Mouse (Mus musculus) bone marrow macrophage, adult 2 months (primary cell): Measurements from ENCODE around the gene Ccn6.

Experiments
- CTCF ChIP-seq: IDR thresholded peaks from 2 replicates; pipeline ENCODE4 v1.5.1; 2012; ENCODE audit warnings: low read depth, mild to moderate bottlenecking, low read length, moderate library complexity
- POLR2A ChIP-seq: IDR thresholded peaks from 2 replicates; pipeline ENCODE4 v1.6.1; 2012; ENCODE audit warnings: mild to moderate bottlenecking, low read depth, low read length, borderline replicate concordance

- TF ChIP-seq CTCF (no peak), POLR2A (no peak)
These were observed 5.3 kb downstream of the Ccn6 start for GRCm38 (mm10) chr10:39158306-39158705.
